Mouse (Mus musculus) erythroblast, embryonic 14.5 days (primary cell): ENCODE measurements at regions not wholly inside any gene's neighbourhood (a gene's known extent, or its start where the extent isn't known, plus 50 kb on each side); places are given as distances from the start of the nearest gene placed in this dataset.

ENCODE experiments used
- GATA1 ChIP-seq: IDR thresholded peaks from 2 replicates; pipeline ENCODE4 v1.6.1; 2012; ENCODE audit warnings: low read length, inconsistent platforms, mixed read lengths
- TAL1 ChIP-seq: IDR thresholded peaks from 3 replicates; pipeline ENCODE4 v1.6.1; 2012; ENCODE audit warnings: low read length, inconsistent platforms, mixed read lengths

GRCm38 (mm10) chr1:76065783-76066182 lies 519.7 kb downstream of the Slc4a3 start:
- no peak for TF ChIP-seq GATA1
- TF ChIP-seq TAL1, result no peak
